Mouse (Mus musculus): ENCODE results near the gene Chmp6. TPM values are rescaled to one million over a fixed set of nuclear protein-coding genes. Genes with fewer than 3 reads are reported as not detected.
A peak's percentile ranks its signal among the peaks of the same experiment; 100 is the strongest.

The Chmp6 gene
- polyA plus RNA-seq, 2 experiments: 55.8 to 96.0 TPM

DNA sequence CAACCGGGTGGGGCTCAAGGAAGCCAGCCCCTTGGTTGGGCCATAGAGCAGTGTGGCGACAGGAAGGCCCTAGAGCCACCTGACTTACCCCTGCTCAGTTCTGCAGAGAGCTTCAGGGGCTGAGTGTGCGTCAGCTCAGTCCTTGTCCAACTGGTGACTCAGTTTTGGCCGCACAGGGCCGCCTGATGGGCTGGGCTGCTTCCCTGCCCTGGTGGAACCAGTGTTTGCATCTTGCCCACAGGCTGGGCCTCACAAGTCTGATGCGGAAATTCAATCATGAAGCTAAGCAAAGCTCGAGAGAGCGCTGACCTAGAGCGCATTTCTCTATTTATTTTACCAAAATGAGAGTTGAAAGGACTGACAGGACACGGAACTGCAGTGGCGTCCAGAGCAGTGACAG is 14.3 kb upstream of the Chmp6 start:
- DNase-seq (ENCODE audit: low spot score) (no peak), ATAC-seq (ENCODE audit: low FRiP score, low read depth) (no peak)
- Histone ChIP-seq H3K36me3 (ENCODE audit: control insufficient read depth, insufficient read depth, low read length) (peaks cover 52% of the 10 kb centered on the region), H3K9ac (ENCODE audit: low read depth, low read length, severe bottlenecking) (no peak overlapping the region), H3K4me2 (replicated peaks; ENCODE audit: low read depth, low read length, severe bottlenecking) (no peak overlapping the region), H3K27me3 (ENCODE audit: control insufficient read depth, insufficient read depth, low read length) (no peaks in the 10 kb centered on the region), H3K9me3 (ENCODE audit: control insufficient read depth, low read length) (no peaks in the 10 kb centered on the region), H3K27ac (replicated peaks; ENCODE audit: low read depth, low read length) (no peak overlapping the region), H3K4me1 (ENCODE audit: control insufficient read depth, insufficient read depth, low read length) (no peaks in the 10 kb centered on the region), H3K4me3 (replicated peaks; ENCODE audit: low read length) (no peak overlapping the region)
- no peak for TF ChIP-seq POLR2A (IDR thresholded peaks at IDR 0.05; ENCODE audit: borderline replicate concordance, extremely low read depth, insufficient read depth, insufficient read length)
- 91% methylated on average over 11 of the region's 11 CpGs for WGBS

DNA sequence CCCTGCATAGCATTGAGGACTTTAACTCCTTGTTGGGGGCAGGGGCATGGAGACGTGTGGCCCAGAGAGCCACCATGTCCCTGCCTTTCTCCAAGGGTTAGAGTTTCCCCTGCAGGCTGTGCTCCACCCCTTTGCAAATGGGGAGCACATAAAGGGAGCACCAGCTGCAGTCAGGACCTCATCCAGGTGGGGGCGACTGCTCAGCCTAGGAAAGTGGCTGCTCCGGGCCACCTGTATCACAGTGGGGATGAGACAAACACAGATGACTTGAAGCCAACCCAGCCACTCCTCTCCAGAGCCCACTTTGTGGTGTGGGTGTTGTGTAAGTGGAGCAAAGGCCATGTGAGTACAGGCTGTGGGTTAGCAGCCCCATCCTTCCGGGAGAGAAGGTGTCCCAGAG is 12.1 kb upstream of the Chmp6 start:
- Histone ChIP-seq H3K27me3 (ENCODE audit: control insufficient read depth, insufficient read depth, low read length) (no peaks in the 10 kb centered on the region), H3K27ac (replicated peaks; ENCODE audit: low read depth, low read length) (no peak overlapping the region), H3K9ac (ENCODE audit: low read depth, low read length, severe bottlenecking) (no peak overlapping the region), H3K4me1 (ENCODE audit: control insufficient read depth, insufficient read depth, low read length) (no peaks in the 10 kb centered on the region), H3K9me3 (ENCODE audit: control insufficient read depth, low read length) (no peaks in the 10 kb centered on the region), H3K4me3 (replicated peaks; ENCODE audit: low read length) (no peak overlapping the region), H3K36me3 (ENCODE audit: control insufficient read depth, insufficient read depth, low read length) (peaks cover 30% of the 10 kb centered on the region), H3K4me2 (replicated peaks; ENCODE audit: low read depth, low read length, severe bottlenecking) (no peak overlapping the region)
- no peak for DNase-seq (ENCODE audit: low spot score)
- TF ChIP-seq POLR2A (IDR thresholded peaks at IDR 0.05; ENCODE audit: borderline replicate concordance, extremely low read depth, insufficient read depth, insufficient read length): no peak
- no peak for ATAC-seq (ENCODE audit: low FRiP score, low read depth)
- 66% methylated on average over 4 of the region's 4 CpGs for WGBS

DNA sequence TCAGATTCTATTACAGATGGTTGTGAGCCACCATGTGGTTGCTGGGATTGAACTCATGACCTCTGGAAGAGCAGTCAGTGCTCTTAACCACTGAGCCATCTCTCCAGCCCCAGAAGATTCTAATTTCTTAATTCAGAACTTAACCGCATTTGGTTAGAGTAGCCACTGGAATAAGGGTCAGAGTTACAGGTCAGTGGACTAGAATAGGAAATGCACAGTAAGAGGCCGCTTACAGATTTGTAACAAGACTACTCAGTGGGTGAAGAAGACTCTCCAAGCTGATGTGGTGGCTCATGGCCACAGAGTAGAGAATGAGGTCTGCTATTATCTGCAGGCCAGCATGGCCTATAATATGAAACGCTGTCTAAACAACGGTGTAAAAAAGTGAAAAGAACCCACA is 10.3 kb upstream of the Chmp6 start:
- Histone ChIP-seq H3K27me3 (ENCODE audit: control insufficient read depth, insufficient read depth, low read length) (no peaks in the 10 kb centered on the region), H3K9ac (ENCODE audit: low read depth, low read length, severe bottlenecking) (no peak overlapping the region), H3K4me1 (ENCODE audit: control insufficient read depth, insufficient read depth, low read length) (no peaks in the 10 kb centered on the region), H3K4me3 (replicated peaks; ENCODE audit: low read length) (no peak overlapping the region), H3K27ac (replicated peaks; ENCODE audit: low read depth, low read length) (no peak overlapping the region), H3K9me3 (ENCODE audit: control insufficient read depth, low read length) (no peaks in the 10 kb centered on the region), H3K36me3 (ENCODE audit: control insufficient read depth, insufficient read depth, low read length) (peaks cover 15% of the 10 kb centered on the region), H3K4me2 (replicated peaks; ENCODE audit: low read depth, low read length, severe bottlenecking) (no peak overlapping the region)
- ATAC-seq (ENCODE audit: low FRiP score, low read depth): no peak
- 86% methylated on average over 4 of the region's 4 CpGs for WGBS
- no peak for DNase-seq (ENCODE audit: low spot score)
- TF ChIP-seq POLR2A (IDR thresholded peaks at IDR 0.05; ENCODE audit: borderline replicate concordance, extremely low read depth, insufficient read depth, insufficient read length): no peak

DNA sequence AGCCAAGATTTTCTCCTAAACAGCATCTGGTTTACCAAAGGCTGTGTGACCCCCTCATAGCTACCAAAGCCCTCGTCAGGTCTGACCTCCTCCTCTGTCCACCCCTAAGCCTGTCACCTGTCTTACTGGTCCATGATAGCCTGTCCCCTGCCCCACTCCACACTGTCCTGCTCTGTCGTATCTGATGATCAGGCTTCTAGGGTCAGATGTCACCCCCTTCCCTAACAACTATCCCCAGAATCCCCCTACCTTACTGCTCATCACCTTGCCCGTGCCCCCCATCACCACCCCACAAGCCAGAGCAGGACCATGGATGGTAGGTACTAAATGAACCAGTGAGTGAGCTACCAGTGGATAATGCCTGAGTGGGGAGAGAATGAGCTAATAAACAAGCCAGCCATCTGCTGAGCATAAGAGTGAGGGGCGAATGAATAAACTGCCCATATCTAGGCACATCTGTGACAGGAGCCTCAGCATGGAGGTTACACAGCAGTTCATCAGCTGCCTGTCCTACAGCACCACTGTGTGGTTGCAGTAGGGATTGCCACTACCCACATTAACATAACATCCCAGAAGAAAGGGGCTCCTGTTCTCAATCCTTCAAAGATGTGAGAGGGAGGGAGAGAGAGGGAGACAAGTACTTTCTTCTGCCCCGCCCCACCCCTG is 8.5 kb upstream of the Chmp6 start:
- Histone ChIP-seq H3K9ac (ENCODE audit: low read depth, low read length, severe bottlenecking) (no peak overlapping the region), H3K9me3 (ENCODE audit: control insufficient read depth, low read length) (no peaks in the 10 kb centered on the region), H3K36me3 (ENCODE audit: control insufficient read depth, insufficient read depth, low read length) (no peaks in the 10 kb centered on the region; the same call in 1 of the 2 replicates), H3K27ac (replicated peaks; ENCODE audit: low read depth, low read length) (no peak overlapping the region), H3K4me2 (replicated peaks; ENCODE audit: low read depth, low read length, severe bottlenecking) (no peak overlapping the region; the same call in 1 of the 2 replicates), H3K4me3 (replicated peaks; ENCODE audit: low read length) (no peak overlapping the region), H3K27me3 (ENCODE audit: control insufficient read depth, insufficient read depth, low read length) (no peaks in the 10 kb centered on the region), H3K4me1 (ENCODE audit: control insufficient read depth, insufficient read depth, low read length) (peaks cover 4% of the 10 kb centered on the region; the same call in 1 of the 2 replicates)
- ATAC-seq (ENCODE audit: low FRiP score, low read depth) (peak; percentile 60), DNase-seq (ENCODE audit: low spot score) (peak; percentile 80)
- TF ChIP-seq POLR2A (IDR thresholded peaks at IDR 0.05; ENCODE audit: borderline replicate concordance, extremely low read depth, insufficient read depth, insufficient read length): no peak
- WGBS: 35% methylated on average over 5 of the region's 5 CpGs

DNA sequence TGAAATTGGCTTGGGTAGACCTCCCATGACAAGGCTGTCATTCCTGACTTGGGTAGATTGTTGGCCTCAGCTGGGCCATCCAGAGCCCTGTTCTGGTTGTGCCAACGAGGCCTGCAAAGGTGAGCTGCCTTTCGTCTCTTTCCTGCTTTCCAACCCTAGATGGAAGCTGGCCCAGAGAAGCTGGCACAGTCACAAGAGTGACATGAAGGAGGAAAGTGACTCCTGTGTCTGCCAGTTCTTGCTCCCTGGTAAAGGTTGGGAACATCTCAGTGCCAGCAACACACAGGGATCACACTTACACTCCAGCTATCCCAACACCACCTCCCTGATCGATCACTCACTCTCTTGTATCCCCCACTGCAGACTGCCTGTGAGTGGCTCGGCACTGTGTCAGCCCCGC is 7.4 kb upstream of the Chmp6 start:
- DNase-seq (ENCODE audit: low spot score) (no peak), ATAC-seq (ENCODE audit: low FRiP score, low read depth) (no peak)
- H3K9ac ChIP-seq (ENCODE audit: low read depth, low read length, severe bottlenecking): no peak overlapping the region
- H3K4me2 ChIP-seq (replicated peaks; ENCODE audit: low read depth, low read length, severe bottlenecking): no peak overlapping the region
- no peak for TF ChIP-seq POLR2A (IDR thresholded peaks at IDR 0.05; ENCODE audit: borderline replicate concordance, extremely low read depth, insufficient read depth, insufficient read length)
- 91% methylated on average over 5 of the region's 5 CpGs for WGBS
- H3K36me3 ChIP-seq (ENCODE audit: control insufficient read depth, insufficient read depth, low read length): no peaks in the 10 kb centered on the region
- peaks cover 5% of the 10 kb centered on the region; the same call in 1 of the 2 replicates for H3K4me1 ChIP-seq (ENCODE audit: control insufficient read depth, insufficient read depth, low read length)
- H3K9me3 ChIP-seq (ENCODE audit: control insufficient read depth, low read length): no peaks in the 10 kb centered on the region
- no peak overlapping the region for H3K4me3 ChIP-seq (replicated peaks; ENCODE audit: low read length)
- no peaks in the 10 kb centered on the region for H3K27me3 ChIP-seq (ENCODE audit: control insufficient read depth, insufficient read depth, low read length)
- H3K27ac ChIP-seq (replicated peaks; ENCODE audit: low read depth, low read length): no peak overlapping the region
